Mouse (Mus musculus): ENCODE results near the gene Gsta2.
A peak's percentile ranks its signal among the peaks of the same experiment; 100 is the strongest.
"Not testable (repeated sequence)": the region's sequence is repeated elsewhere in the genome, so short reads cannot be mapped to it uniquely, and the experiment has no call there.

The Gsta2 gene

DNA sequence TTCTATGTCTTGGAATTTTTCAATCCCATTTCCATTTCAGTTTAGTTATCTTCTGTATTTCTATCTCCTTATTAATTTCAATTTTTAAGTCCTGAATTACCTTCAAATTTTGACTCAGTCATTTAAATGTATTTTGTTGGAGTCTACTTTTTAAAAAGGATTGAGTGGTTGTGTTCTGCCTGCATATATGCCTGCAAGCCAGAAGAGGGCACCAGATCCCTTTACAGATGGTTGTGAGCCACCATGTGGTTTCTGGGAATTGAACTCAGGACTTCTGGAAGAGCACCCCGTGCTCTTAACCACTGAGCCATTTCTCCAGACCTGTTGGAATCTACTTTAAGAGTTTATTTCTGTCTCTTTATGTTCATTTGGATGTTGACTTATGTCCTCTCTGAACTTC, 36.1 kb downstream of the Gsta2 start:
- ATAC-seq (ENCODE audit: insufficient number of reproducible peaks, low FRiP score, low TSS enrichment): no peak

DNA sequence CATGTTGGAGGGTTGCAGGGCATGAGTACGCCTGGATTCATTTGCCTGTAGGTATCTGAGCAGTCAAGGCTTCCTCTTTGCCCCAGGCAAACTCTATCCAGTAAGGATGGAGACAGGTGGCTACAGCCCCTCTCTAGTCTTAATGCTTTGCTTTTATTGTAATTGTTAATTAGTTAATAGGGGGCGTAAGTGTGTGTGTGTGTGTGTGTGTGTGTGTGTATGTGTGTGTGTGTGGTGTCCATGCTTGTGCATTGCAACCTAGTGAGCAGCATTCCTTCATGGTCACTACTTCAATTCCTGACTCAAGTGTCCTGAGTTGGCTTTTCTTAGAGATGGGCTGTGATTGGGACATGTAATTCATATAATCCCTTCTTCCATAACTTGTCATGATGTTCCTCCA, 40.9 kb downstream of the Gsta2 start, which contains the start of gene Omt2a:
Gene Omt2a (minus strand): TSS at position 101 of the 400 bp plus-strand sequence.
- no peak for ATAC-seq (ENCODE audit: insufficient number of reproducible peaks, low FRiP score, low TSS enrichment)

DNA sequence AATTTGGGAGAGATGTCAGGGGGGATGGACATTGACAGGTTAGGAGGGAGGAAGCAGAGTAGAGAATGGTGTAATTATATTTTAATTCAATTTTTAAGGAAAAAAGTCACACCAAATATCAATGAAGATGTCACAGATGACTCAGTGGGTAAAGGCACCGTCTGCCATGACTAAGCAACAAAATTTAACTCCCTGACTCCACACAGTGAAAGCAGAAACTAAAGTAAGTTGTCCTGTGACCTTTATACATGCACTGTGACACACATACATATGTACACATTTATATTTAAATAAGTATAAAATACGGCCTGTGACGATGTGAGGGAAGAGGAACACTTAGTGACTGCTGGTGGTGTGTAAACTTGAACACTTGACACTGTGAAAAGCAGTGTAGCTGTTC, 47.5 kb downstream of the Gsta2 start:
- not testable (repeated sequence) for ATAC-seq (ENCODE audit: insufficient number of reproducible peaks, low FRiP score, low TSS enrichment)

DNA sequence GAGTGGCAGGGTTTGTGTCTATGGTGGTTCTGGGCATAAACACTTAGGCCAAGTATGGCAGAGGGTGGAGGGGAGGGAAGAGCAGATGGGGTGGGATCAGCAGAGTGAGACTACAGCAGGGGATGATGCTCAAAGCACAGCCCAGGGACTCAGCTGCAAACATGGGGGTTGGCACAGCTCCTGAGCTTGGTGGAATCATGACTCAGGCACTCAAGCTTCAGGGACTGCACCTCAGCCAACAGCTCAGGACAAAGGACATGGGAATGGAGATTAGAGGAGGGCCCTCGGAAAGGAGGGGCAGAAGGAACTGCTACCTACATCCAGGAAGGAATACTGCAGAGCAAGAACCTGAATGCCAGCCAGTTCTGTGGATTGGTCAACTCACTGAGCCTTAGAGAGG, 56.4 kb downstream of the Gsta2 start:
- not testable (repeated sequence) for ATAC-seq (ENCODE audit: insufficient number of reproducible peaks, low FRiP score, low TSS enrichment)

DNA sequence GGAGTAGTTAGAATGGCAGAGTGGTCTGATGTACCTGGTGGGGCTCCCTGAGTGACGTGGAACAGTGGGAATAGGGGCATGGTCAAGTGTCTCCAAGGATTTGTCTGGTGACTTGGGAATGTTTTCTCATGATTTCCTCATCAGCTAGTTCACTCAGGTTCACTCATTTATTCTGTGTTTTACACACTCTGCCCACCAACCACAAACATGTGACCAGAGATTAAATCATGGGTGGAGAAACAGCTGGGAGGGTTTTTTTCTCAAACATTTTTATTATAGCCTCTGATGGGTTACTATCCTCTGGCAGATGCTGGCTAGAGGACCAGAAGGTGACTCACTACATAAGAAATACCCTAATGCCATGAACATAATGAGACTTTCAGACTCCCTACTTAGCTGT, 57.4 kb downstream of the Gsta2 start:
- ATAC-seq (ENCODE audit: insufficient number of reproducible peaks, low FRiP score, low TSS enrichment): no peak

DNA sequence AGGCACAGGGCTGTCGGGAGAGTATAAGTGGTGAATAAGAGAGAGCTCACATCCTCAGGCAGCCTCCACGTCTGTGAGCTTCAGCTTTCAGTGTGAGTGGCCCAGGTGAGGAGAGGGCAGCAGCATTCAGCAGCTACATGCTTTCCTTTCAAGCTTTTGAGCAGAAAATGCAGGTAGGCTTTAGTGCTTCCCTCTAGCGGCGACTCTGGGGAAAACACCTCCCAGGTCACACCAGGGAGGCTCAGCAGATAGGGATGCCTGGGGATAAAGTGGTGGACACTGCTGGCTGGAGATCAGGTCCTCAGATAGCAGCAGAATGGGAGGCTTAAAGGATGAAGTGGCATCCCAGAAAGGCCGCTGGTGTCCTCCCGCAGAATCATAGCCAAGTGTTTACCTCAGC, 59.5 kb downstream of the Gsta2 start:
- peak; percentile 31; the same call in 1 of the 2 replicates for ATAC-seq (ENCODE audit: insufficient number of reproducible peaks, low FRiP score, low TSS enrichment)

DNA sequence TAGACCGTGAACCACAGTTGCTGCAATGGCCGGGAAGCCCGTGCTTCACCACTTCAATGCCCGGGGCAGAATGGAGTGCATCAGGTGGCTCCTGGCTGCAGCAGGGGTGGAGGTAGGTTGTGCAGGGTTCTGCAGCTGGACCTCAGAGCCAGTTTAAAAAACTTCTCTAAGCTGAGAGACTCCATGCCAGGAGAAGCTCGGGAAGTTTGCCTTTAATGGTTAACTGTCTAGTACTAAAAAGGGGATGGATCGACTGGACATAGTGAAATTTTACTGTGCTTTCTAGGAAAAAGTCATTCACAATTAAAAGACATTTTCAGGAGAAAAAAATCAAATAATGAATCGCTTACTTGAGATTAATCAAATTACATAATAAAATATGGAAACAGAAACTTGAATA, 60.8 kb downstream of the Gsta2 start:
- not testable (repeated sequence) for ATAC-seq (ENCODE audit: insufficient number of reproducible peaks, low FRiP score, low TSS enrichment)

DNA sequence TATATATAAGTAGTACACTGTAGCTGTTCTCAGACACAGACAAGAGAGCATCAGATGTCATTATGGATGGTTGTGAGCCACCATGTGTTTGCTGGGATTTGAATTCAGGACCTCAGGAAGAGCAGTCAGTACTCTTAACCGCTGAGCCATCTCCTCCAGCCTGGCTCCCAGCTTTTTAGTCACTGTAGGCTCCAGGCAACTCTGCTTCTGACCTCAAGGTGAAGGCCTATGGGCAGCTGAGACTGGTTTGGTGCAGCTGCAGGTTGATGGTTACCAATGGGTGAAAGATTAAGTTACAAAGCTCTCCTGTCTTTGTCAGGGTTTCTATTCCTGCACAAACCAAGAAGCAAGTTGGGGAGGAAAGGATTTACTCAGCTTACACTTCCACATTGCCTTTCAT, 61.9 kb downstream of the Gsta2 start:
- not testable (repeated sequence) for ATAC-seq (ENCODE audit: insufficient number of reproducible peaks, low FRiP score, low TSS enrichment)

DNA sequence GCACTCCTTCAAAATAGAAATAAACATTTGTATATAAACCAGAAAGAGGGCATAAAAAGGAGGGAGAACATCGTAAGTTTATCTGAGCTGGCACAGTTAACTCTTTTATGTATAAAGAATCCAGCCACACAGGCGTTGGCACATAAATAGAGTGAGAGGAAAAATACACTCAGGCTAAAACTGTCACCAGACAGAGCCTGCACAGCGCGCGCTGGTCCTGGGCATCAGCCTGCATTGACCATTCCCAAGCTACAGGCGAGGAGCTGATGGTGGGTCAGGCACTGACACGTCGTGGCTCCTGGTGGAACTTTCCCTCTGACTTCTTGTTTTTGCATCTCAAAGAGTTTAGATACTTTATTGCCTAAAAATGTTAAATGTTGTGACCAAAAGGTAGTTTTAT, 63.1 kb downstream of the Gsta2 start:
- ATAC-seq (ENCODE audit: insufficient number of reproducible peaks, low FRiP score, low TSS enrichment): not testable (repeated sequence)

DNA sequence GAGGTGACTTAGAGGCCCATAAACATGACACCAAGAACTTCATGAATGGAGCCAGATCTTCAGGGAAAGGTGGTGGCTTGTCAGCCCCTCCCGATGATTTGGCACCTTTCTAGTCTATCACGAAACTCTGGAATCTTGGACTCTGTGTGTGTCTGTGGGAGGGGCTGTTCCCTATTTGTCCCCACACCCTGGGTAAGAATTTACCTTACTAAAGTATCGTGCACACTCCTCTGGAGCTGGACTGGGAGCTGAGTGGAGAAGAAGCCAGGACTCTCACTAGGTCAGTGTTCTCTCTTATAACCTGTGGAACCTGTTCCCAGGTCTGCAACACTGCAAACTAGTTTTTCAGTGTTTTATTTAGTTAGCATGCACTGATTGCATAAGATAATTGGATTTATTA, 65.9 kb downstream of the Gsta2 start, which contains the start of gene Gm10639:
Gene Gm10639 (plus strand): TSS at position 201 of the 400 bp plus-strand sequence.
- ATAC-seq (ENCODE audit: insufficient number of reproducible peaks, low FRiP score, low TSS enrichment): not testable (repeated sequence)

DNA sequence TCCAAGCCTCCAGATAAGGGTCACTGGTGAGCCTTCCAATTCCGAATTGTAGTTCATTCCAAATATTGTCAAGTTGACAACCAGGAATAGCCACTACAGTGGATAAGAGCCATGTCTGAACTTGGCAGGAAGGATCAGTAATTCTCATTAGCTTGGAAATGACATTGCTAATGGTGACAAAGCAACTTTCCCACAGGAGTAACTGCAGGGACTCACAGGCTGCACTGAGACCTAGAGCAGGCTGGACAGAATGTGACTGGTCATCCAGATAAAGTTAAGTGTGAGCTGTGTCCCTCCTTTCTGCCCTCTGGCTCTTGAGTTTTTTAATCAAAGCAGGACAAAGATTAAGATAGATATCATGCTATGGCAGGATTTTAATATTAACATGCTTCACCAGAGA, 66.5 kb downstream of the Gsta2 start:
- ATAC-seq (ENCODE audit: insufficient number of reproducible peaks, low FRiP score, low TSS enrichment): not testable (repeated sequence)

DNA sequence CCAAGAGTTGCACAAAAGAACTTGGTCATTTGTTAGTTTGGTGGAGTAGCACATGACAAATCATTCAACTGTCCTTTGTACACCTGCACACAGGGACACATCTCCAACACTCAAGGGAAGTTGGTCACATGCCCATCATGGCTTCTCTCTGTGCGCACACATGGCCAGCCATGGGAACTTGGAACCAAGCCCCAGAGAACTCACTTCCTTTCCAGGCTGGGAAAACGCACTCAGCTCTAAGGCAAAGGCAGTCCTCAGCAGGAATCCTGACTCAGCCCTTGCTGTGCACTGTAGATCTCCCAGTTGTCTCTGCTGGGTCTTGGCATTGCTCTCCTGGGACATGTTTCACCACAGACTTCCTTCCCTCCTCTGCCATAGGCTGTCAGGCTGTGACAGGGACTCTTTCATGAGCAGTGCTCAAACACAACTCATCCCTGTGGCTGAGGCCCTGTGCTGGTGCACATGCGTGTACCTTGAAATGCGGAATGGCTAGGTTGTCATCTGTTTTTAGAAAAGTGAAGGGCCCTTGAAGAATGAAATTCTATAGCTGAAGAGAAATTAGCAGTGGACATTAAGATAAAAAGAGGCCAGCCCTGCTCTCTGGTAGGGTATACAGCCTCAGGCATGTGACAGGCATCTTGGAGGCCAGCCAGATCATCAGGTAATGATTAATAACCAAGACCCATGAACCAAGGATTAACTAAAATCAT, 73.4 kb downstream of the Gsta2 start:
- ATAC-seq (ENCODE audit: insufficient number of reproducible peaks, low FRiP score, low TSS enrichment): not testable (repeated sequence)

Data from cerebellum, adult (tissue).